Mouse (Mus musculus) E14TG2a.4 (cell line): ENCODE data around the gene Add1.
A peak's percentile ranks its signal among the peaks of the same experiment; 100 is the strongest.
"Not testable (repeated sequence)": the region's sequence is repeated elsewhere in the genome, so short reads cannot be mapped to it uniquely, and the experiment has no call there.

ENCODE experiments used
- H3K27me3 ChIP-seq: 2 replicates; pipeline ENCODE4 v1.6.1; 2014; ENCODE audit warnings: low read length, control low read depth; ENCODE audit not compliant: insufficient read depth
- H3K36me3 ChIP-seq: 2 replicates; pipeline ENCODE4 v1.6.1; 2014; ENCODE audit warnings: low read length, control low read depth; ENCODE audit not compliant: insufficient read depth
- H3K4me1 ChIP-seq: replicated peaks from 2 replicates; pipeline ENCODE4 v1.6.1; 2014; ENCODE audit warnings: low read depth, low read length, control low read depth
- H3K4me3 ChIP-seq: replicated peaks from 2 replicates; pipeline ENCODE4 v1.5.1; 2014; ENCODE audit warnings: mild to moderate bottlenecking, low read length
- H3K9me3 ChIP-seq: 2 replicates; pipeline ENCODE4 v1.6.1; 2014; ENCODE audit warnings: low read length, control low read depth
- CTCF ChIP-seq: conservative IDR thresholded peaks from 2 replicates; pipeline ENCODE4 v1.5.1; 2014; ENCODE audit warnings: low read length
- NANOG ChIP-seq: IDR thresholded peaks from 2 replicates; pipeline ENCODE4 v1.6.1; 2014; ENCODE audit warnings: borderline replicate concordance, low read length, mixed read lengths
- POU5F1 ChIP-seq: IDR thresholded peaks from 2 replicates; pipeline ENCODE4 v1.6.1; 2014; ENCODE audit warnings: low read length, borderline replicate concordance

Gene Add1

GRCm38 (mm10) chr5:34574721-34575120, 1.3 kb downstream of the Add1 start:
- TF ChIP-seq CTCF, result no peak
- TF ChIP-seq NANOG, result no peak
- no peak for TF ChIP-seq POU5F1
- H3K27me3 ChIP-seq, result no peaks in the 10 kb centered on the region

DNA sequence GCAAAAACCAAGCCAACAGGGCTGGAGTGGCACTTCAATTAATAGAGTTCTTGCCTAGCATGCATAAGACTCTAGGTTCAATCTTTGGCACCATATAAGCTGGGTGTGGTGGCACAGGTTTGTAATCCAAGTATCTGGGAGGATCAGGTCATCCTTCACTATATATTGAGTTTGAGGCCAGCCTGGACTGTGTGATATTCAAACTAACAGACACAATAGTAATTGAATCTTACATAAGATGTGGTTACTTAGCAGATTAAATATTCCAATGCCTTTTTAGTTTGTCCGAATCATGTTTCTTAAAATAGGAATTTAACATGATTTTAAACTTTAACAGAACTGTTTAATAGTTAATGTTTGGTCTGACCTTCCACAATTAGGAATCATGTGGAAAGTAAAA, 2.8 kb downstream of the Add1 start:
- no peaks in the 10 kb centered on the region for H3K36me3 ChIP-seq
- peaks cover 66% of the 10 kb centered on the region for H3K4me1 ChIP-seq
- H3K27me3 ChIP-seq, result no peaks in the 10 kb centered on the region
- no peak for TF ChIP-seq CTCF
- TF ChIP-seq NANOG, result no peak
- TF ChIP-seq POU5F1, result no peak
- no peak overlapping the region for H3K4me3 ChIP-seq
- H3K9me3 ChIP-seq, result no peaks in the 10 kb centered on the region

More at GRCm38 (mm10) chr5:34574721-34575120, 1.3 kb downstream of the Add1 start:
- H3K4me1 ChIP-seq, result peaks cover 59% of the 10 kb centered on the region
- no peaks in the 10 kb centered on the region for H3K9me3 ChIP-seq
- H3K36me3 ChIP-seq, result no peaks in the 10 kb centered on the region
- H3K4me3 ChIP-seq, result peak overlapping the region; percentile 91

GRCm38 (mm10) chr5:34578038-34578655, 4.7 kb downstream of the Add1 start:
- Histone ChIP-seq H3K9me3 (no peaks in the 10 kb centered on the region), H3K4me3 (no peak overlapping the region; the same call in 1 of the 2 replicates)
- no peak for TF ChIP-seq CTCF
- TF ChIP-seq NANOG, result no peak
- TF ChIP-seq POU5F1, result no peak

DNA sequence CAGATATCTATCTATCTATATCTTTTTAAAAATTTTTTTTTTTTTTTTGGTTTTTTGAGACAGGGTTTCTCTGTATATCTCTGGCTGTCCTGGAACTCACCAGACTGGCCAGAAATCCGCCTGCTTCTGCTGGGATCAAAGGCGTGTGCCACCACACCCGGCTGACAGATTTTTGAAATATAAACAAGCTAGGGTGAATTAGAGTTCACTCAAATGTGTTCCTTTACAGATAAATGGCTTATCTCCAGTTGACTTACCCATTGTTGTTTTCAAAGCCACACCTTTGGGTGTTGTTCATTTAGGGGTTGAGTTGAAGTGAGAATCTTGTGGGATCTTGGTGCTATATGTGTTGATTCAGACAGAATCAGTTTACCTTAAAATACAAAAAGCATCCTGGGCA, 5.9 kb downstream of the Add1 start:
- Histone ChIP-seq H3K9me3 (no peaks in the 10 kb centered on the region), H3K27me3 (no peaks in the 10 kb centered on the region), H3K36me3 (peaks cover 5% of the 10 kb centered on the region; the same call in 1 of the 2 replicates), H3K4me1 (peaks cover 82% of the 10 kb centered on the region), H3K4me3 (no peak overlapping the region)
- TF ChIP-seq NANOG, result no peak
- TF ChIP-seq POU5F1, result no peak
- TF ChIP-seq CTCF, result no peak

More at GRCm38 (mm10) chr5:34578038-34578655, 4.7 kb downstream of the Add1 start:
- H3K27me3 ChIP-seq, result no peaks in the 10 kb centered on the region
- H3K4me1 ChIP-seq, result peaks cover 72% of the 10 kb centered on the region
- no peaks in the 10 kb centered on the region for H3K36me3 ChIP-seq

- H3K4me1 ChIP-seq, result peaks cover 60% of the 10 kb centered on the region
- not testable (repeated sequence) for H3K27me3 ChIP-seq, H3K9me3 ChIP-seq
Measured at GRCm38 (mm10) chr5:34581671-34582313, 8.3 kb downstream of the Add1 start.

GRCm38 (mm10) chr5:34582314-34582675, 8.8 kb downstream of the Add1 start:
- H3K9me3 ChIP-seq, result no peaks in the 10 kb centered on the region
- peaks cover 57% of the 10 kb centered on the region for H3K4me1 ChIP-seq
- TF ChIP-seq NANOG, result no peak
- TF ChIP-seq POU5F1, result no peak
- no peak for TF ChIP-seq CTCF
- no peaks in the 10 kb centered on the region for H3K27me3 ChIP-seq
- peaks cover 5% of the 10 kb centered on the region; the same call in 1 of the 2 replicates for H3K36me3 ChIP-seq
- H3K4me3 ChIP-seq, result peak overlapping the region; percentile 3

More at GRCm38 (mm10) chr5:34581671-34582313, 8.3 kb downstream of the Add1 start:
- H3K4me3 ChIP-seq, result peak overlapping the region; percentile 3
- not testable (repeated sequence) for H3K36me3 ChIP-seq

DNA sequence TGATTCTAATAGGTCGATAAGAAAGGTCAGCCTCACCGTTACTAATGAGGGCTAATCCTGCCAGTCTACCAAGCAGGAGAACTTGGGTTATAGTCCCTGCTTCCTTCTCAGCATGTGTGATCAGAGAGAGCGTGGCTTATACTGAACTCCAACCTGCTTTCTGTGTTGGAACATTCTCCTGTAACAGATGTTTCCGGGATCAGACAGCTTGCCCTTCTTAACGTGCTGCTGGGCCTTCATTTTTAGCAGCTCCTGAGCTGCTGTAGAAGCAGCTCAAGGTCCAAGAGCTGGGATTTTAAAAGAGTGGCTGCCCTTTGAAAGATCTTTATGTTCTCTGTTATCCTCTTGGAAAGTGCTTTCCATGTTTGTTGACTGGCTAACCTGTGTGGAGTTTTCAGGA, 11.8 kb downstream of the Add1 start:
- TF ChIP-seq POU5F1 (no peak), NANOG (no peak), CTCF (no peak)
- no peak overlapping the region for H3K4me3 ChIP-seq
- H3K9me3 ChIP-seq, result no peaks in the 10 kb centered on the region
- no peaks in the 10 kb centered on the region for H3K27me3 ChIP-seq
- H3K36me3 ChIP-seq, result peaks cover 5% of the 10 kb centered on the region; the same call in 1 of the 2 replicates
- H3K4me1 ChIP-seq, result peaks cover 62% of the 10 kb centered on the region

DNA sequence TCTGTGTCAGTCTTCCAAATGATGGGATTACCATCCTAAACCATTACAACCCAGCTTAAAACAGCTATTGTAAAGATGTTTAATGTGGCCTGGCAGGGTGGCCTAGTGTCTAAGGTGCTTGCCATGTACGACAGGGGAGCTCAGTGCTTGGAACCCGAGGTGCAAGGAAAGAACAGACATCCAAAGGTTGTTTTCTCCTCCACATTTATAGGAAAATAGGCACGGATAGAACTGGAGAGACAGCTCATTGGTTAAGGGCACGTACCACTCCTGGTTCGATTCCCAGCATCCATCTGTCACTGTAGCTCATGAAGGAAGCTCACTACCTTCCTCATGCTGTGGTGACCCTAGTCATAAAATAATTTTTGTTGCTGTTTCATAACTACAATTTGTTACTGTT, 14.4 kb downstream of the Add1 start:
- H3K4me3 ChIP-seq, result no peak overlapping the region
- no peaks in the 10 kb centered on the region for H3K9me3 ChIP-seq
- no peak for TF ChIP-seq CTCF
- no peak for TF ChIP-seq POU5F1
- no peak for TF ChIP-seq NANOG
- peaks cover 71% of the 10 kb centered on the region for H3K4me1 ChIP-seq
- H3K36me3 ChIP-seq, result peaks cover 5% of the 10 kb centered on the region; the same call in 1 of the 2 replicates
- H3K27me3 ChIP-seq, result no peaks in the 10 kb centered on the region
